Mouse (Mus musculus) E14TG2a.4 (cell line): ENCODE results near the gene Lrwd1.

ENCODE experiments used
- CTCF ChIP-seq: conservative IDR thresholded peaks from 2 replicates; pipeline ENCODE4 v1.5.1; 2014; ENCODE audit warnings: low read length
- NANOG ChIP-seq: IDR thresholded peaks from 2 replicates; pipeline ENCODE4 v1.6.1; 2014; ENCODE audit warnings: borderline replicate concordance, low read length, mixed read lengths
- POU5F1 ChIP-seq: IDR thresholded peaks from 2 replicates; pipeline ENCODE4 v1.6.1; 2014; ENCODE audit warnings: low read length, borderline replicate concordance

- TF ChIP-seq CTCF = no peak
- TF ChIP-seq POU5F1 = no peak
- TF ChIP-seq NANOG = no peak
These were observed 35.8 kb upstream of the Lrwd1 start for GRCm38 (mm10) chr5:136171363-136172341.
